Mouse (Mus musculus) bone marrow, adult 2 months (tissue): ENCODE measurements around the gene Gfer. TPM values are rescaled to one million over a fixed set of nuclear protein-coding genes. Genes with fewer than 3 reads are reported as not detected.
"Not testable (repeated sequence)": the region's sequence is repeated elsewhere in the genome, so short reads cannot be mapped to it uniquely, and the experiment has no call there.

Experiments used
- H3K27ac ChIP-seq: fragments of 200-500 bp; 2 replicates; pipeline ENCODE4 v1.5.1; 2012; ENCODE audit warnings: low read depth, mild to moderate bottlenecking, control low read depth, inconsistent platforms, low read length; ENCODE audit not compliant: control insufficient read depth, poor library complexity, insufficient read depth
- H3K4me1 ChIP-seq: fragments of 200-500 bp; 2 replicates; pipeline ENCODE4 v1.6.1; 2011; ENCODE audit warnings: low read length; ENCODE audit not compliant: control insufficient read depth, insufficient read depth
- H3K4me3 ChIP-seq: fragments of 200-500 bp; replicated peaks from 2 replicates; pipeline ENCODE3; 2011; ENCODE audit warnings: mild to moderate bottlenecking, low read depth, low read length, control low read depth; ENCODE audit not compliant: control insufficient read depth
- CTCF ChIP-seq: fragments of 200-500 bp; IDR thresholded peaks from 2 replicates; pipeline ENCODE4 v1.5.1; 2011; ENCODE audit warnings: low read length, control low read depth; ENCODE audit not compliant: control insufficient read depth, insufficient read depth
- POLR2A ChIP-seq: fragments of 200-500 bp; IDR thresholded peaks from 2 replicates; pipeline ENCODE4 v1.6.1; 2011; ENCODE audit warnings: low read depth, mild to moderate bottlenecking, control low read depth, low read length, borderline replicate concordance; ENCODE audit not compliant: control insufficient read depth
- WGBS: fragments of 180-500 bp; shearing (Covaris S2); methylation state at CpG from one replicate; pipeline ENCODE4 v1.1.7; 2018; 5-methylcytosine and 5-hydroxymethylcytosine counted together
- polyA plus RNA-seq: library from polyadenylated mRNA; stranded (reverse); fragments of >200 nt; gene quantifications from 2 replicates; pipeline ENCODE4 v1.2.4, GENCODE M21; 2011; ENCODE audit warnings: low replicate concordance; ENCODE audit not compliant: missing spikeins, insufficient read depth, insufficient read length

The Gfer gene
- polyA plus RNA-seq, 1 experiment: 42.9 TPM

- H3K4me1 ChIP-seq: no peaks in the 10 kb centered on the region; the same call in 1 of the 2 replicates
- no peak overlapping the region for H3K27ac ChIP-seq
- 61% methylated on average over 3 of the region's 3 CpGs for WGBS
- H3K4me3 ChIP-seq: no peak overlapping the region
- TF ChIP-seq CTCF (no peak), POLR2A (no peak)
Observed at GRCm38 (mm10) chr17:24725637-24726390, 29.9 kb upstream of the Gfer start.

GRCm38 (mm10) chr17:24724184-24724583 lies 28.2 kb upstream of the Gfer start, which contains the start of gene Ndufb10:
Gene Ndufb10, minus strand, starts transcription at chr17:24724478.
- TF ChIP-seq CTCF: peak; percentile 98
- TF ChIP-seq POLR2A: peak; percentile 95
- peak within 1 kb of the TSS; percentile 57 for H3K27ac ChIP-seq
- under 1% methylated on average over 30 of the region's 30 CpGs for WGBS

GRCm38 (mm10) chr17:24723881-24724180 lies 27.9 kb upstream of the Gfer start:
- Histone ChIP-seq H3K4me3 (peak overlapping the region; percentile 94), H3K4me1 (no peaks in the 10 kb centered on the region; the same call in 1 of the 2 replicates), H3K27ac (peak overlapping the region; percentile 57)
- WGBS: under 1% methylated on average over 15 of the region's 15 CpGs
- no peak for TF ChIP-seq CTCF
- TF ChIP-seq POLR2A: no peak

More at GRCm38 (mm10) chr17:24724184-24724583, 28.2 kb upstream of the Gfer start, which contains the start of gene Ndufb10:
- Histone ChIP-seq H3K4me3 (peak within 1 kb of the TSS; percentile 94), H3K4me1 (no peaks in the 10 kb centered on the region; the same call in 1 of the 2 replicates)

GRCm38 (mm10) chr17:24723122-24723880 lies 27.3 kb upstream of the Gfer start:
- 2% methylated on average over 12 of the region's 12 CpGs for WGBS
- H3K4me3 ChIP-seq: peak overlapping the region; percentile 94
- H3K4me1 ChIP-seq: no peaks in the 10 kb centered on the region; the same call in 1 of the 2 replicates
- 0 out of 2 replicates have a peak overlapping the region, but pooled peaks have one; percentile 57 for H3K27ac ChIP-seq
- no peak for TF ChIP-seq POLR2A

- no peak for TF ChIP-seq POLR2A
- no peak for TF ChIP-seq CTCF
- Histone ChIP-seq H3K27ac (no peak overlapping the region), H3K4me3 (no peak overlapping the region), H3K4me1 (no peaks in the 10 kb centered on the region; the same call in 1 of the 2 replicates)
- 64% methylated on average over 13 of the region's 13 CpGs for WGBS
Observed at GRCm38 (mm10) chr17:24722220-24722924, 26.4 kb upstream of the Gfer start.

- 46% methylated on average over 7 of the region's 7 CpGs for WGBS
- H3K4me1 ChIP-seq, H3K27ac ChIP-seq: not testable (repeated sequence)
- H3K4me3 ChIP-seq: peak overlapping the region; percentile 13
Observed at GRCm38 (mm10) chr17:24721383-24721955, 25.5 kb upstream of the Gfer start.

GRCm38 (mm10) chr17:24720616-24721015 lies 24.7 kb upstream of the Gfer start:
- peak overlapping the region; percentile 48 for H3K4me3 ChIP-seq
- 2% methylated on average over 11 of the region's 11 CpGs for WGBS
- not testable (repeated sequence) for H3K27ac ChIP-seq, H3K4me1 ChIP-seq
